Mouse (Mus musculus) C2C12 (cell line): ENCODE measurements around the gene Cyp2j8.

Source experiments
- CEBPB ChIP-seq: IDR thresholded peaks from one replicate; pipeline ENCODE4 v1.6.1; 2011; ENCODE audit warnings: low read depth, mild to moderate bottlenecking, control low read depth, moderate library complexity
- CTCF ChIP-seq: IDR thresholded peaks from one replicate; pipeline ENCODE4 v1.5.1; 2011; ENCODE audit not compliant: control insufficient read depth, insufficient read depth, insufficient read length
- FOSL1 ChIP-seq: IDR thresholded peaks from one replicate; pipeline ENCODE4 v1.8.0; 2011; ENCODE audit warnings: mild to moderate bottlenecking, low read length; ENCODE audit not compliant: poor library complexity, insufficient read depth, severe bottlenecking
- MAX ChIP-seq: IDR thresholded peaks from one replicate; pipeline ENCODE4 v1.6.1; 2011; ENCODE audit warnings: mild to moderate bottlenecking, control low read depth
- MYOD1 ChIP-seq: IDR thresholded peaks from one replicate; pipeline ENCODE4 v1.6.1; 2011; ENCODE audit warnings: low read depth; ENCODE audit not compliant: control insufficient read depth, insufficient read length
- MYOG ChIP-seq: IDR thresholded peaks from one replicate; pipeline ENCODE4 v1.6.1; 2011; ENCODE audit not compliant: control insufficient read depth, insufficient read length; ENCODE audit errors: extremely low read depth
- USF1 ChIP-seq: IDR thresholded peaks from one replicate; pipeline ENCODE4 v1.6.1; 2011; ENCODE audit warnings: low read depth, mild to moderate bottlenecking, control low read depth, moderate library complexity

- TF ChIP-seq CTCF (no peak), USF1 (peak; percentile 93), MAX (no peak), MYOD1 (no peak), CEBPB (no peak), MYOG (no peak), FOSL1 (no peak)
Measured at GRCm38 (mm10) chr4:96553133-96553819, 46.1 kb upstream of the Cyp2j8 start, which contains the start of gene Cyp2j6.
